Mouse (Mus musculus) liver, embryonic 14.5 days (tissue): ENCODE measurements around the gene Calhm2.

Experiments used
- CTCF ChIP-seq: IDR thresholded peaks from 2 replicates; pipeline ENCODE4 v1.5.1; 2016; ENCODE audit warnings: antibody characterized with exemption, low read depth, control low read depth
- EP300 ChIP-seq: IDR thresholded peaks from 2 replicates; pipeline ENCODE4 v1.6.1; 2016; ENCODE audit warnings: antibody characterized with exemption, low read depth

GRCm38 (mm10) chr19:47101080-47101479, 37.0 kb downstream of the Calhm2 start:
- TF ChIP-seq CTCF (no peak), EP300 (no peak)
